Mouse (Mus musculus) lung, postnatal 10 days (tissue): ENCODE measurements at regions not wholly inside any gene's neighbourhood (a gene's known extent, or its start where the extent isn't known, plus 50 kb on each side); places are given as distances from the start of the nearest gene placed in this dataset.

Source experiments
- DNase-seq: peaks from one replicate; pipeline ENCODE4 v3.0.0; 2021

DNA sequence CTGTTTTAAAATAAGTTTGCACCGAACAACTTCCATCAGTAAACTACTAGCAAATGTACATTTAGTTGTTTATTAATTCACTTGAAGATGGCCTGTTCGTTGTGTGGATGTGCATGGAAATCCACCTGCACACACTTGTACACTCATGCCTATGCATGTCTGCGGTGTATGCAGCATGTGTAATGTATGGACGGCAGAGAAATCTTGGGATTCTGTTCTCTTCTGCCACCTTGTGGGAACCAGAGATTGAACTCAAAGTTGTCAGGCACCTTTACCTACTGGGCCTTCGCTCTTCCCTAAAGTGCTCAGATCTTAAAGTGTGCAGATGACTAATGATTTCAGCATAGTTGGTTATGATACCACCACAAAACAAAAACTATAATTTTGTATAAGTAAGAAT, 137.4 kb downstream of the Kitl start:
- peak; percentile 8 for DNase-seq

DNA sequence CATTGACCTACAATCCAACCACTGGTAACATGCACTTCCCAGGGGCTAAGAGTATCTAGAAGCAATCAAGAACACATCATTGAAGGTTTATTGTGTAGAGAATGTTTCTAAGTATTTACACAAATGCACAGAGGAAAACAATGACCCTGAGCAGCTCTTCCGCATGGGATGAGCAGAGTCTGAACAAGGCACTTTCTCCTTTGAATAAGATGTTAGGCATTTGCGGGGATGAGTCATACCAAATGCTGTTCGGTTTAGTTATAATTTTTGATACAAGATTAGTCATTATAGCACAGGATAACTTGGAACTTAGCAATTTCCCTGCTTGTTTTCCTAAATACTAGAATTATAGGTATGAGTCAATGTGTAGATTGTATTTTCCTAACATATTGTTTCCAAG, 137.9 kb downstream of the Kitl start:
- DNase-seq: no peak

DNA sequence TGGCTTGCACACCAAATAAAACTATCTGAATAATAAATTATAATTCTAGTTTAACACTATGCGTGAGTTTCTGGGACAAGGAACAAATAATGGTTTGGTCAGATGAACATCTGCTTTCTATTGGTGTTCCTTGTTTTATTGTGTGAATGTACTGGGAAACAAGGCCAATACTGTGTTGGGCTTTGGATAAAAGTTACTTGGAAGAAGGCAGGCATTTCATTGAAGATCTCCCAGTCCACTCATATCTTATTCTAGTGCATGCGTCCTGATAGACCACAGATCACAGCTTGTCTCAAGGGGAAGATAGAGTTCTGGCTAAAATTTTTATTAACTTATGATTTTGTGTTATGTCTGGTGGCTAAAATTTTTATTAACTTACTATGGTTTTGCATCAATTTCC, 140.1 kb downstream of the Kitl start:
- DNase-seq: no peak

DNA sequence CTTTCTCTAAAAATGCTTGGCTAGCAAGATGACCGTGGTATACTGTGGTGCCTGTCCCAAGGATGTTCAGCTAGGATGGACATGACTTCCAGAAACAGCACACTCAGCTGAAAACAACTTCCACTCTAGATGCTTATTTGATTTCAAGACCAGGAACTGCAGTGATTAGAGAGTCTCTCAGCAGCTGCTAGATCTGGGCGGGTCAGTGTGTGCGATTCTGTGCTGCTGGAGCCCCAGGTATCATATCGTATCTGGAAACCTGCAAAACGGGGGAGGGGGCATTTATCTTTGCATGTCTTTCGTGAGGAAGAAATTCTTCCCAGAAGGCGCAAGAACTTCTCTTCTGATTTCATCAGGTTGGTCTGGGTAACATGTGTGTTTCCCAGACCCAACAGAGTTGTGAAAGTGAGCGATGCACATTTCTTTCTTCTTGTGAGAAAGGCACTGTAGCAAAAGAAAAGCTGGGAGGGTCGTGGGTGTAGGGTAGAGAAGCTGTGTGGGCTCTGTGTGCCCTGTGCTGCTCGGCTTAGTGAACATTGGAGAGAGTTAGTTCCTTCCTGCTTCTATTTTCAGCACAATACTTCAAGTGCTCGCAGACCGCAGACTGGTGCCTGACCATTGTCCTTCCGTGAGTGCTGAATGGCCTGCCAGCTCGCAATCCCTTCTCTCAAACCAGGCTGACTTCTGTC, 144.6 kb downstream of the Kitl start:
- DNase-seq: peak; percentile 38

DNA sequence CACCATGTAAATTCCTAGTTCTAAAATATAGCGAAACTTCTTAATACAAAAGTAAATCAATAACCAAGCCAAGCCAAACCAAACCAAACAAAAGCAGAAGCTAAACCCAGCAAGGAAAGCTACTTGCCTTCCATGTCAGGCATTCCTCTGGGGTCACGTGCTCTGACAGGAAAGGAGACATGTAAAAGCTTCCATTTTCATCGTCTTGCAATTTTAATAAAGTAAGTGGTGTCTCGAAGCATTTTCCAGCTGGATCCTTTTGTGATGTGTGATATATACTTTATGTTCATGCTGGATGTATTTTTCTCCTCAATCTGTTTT, 145.1 kb downstream of the Kitl start:
- DNase-seq: no peak

DNA sequence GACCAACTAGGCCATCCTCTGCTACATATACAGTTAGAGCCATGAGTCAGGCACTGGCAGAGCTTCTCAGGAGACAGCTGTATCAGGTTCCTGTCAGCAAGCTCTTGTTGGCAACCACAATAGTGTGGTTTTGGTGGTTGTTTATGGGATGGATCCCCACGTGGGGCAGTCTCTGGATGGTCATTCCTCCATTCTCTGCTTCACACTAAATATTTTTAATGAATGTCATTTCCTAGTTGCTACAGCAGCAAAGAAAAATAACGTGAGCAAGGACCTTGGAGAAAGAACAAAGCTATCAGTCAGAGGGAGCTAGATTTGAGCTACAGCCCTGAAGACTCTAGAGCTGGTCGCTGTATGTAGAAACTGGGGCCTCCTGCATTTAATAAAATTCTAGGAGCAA, 145.7 kb downstream of the Kitl start:
- DNase-seq: peak; percentile 72

DNA sequence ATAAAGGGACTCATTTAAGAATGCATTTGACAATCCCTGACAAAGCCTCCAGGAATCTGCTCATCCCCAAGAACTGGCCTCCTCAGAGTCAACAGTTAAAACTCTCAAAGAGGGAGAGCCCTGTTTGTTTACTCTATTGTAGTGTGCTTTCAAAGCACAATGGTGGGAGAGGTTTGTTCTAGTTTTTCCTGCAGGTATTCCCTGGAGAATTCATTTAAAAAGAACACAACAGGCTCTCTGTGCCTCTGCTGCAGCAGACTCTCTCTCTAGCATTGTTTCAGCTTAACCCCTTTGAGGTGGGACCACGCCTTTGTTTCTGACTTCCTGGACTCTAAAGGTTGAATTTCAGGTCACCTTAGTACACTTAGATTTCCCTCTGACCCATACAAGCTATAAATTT, 149.1 kb downstream of the Kitl start:
- no peak for DNase-seq

DNA sequence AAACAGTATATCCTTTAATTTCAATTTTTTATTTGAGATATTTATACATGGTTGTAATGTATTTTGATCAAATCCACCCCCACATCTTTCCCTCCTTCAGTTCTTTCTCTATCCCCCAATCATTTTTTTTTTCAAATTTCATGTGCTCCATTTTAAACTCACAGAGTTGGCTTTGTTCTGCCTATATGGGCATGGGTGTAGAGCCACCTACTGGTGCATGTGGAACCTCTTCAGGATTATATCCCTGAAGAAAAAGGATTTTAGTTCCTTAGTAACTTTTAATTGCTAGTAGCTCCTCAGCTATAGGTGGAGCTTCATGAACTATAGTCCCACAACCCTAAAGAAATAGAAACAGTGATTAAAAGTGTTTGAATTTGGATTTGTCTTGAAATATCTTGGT, 155.4 kb downstream of the Kitl start:
- DNase-seq: peak; percentile 47

DNA sequence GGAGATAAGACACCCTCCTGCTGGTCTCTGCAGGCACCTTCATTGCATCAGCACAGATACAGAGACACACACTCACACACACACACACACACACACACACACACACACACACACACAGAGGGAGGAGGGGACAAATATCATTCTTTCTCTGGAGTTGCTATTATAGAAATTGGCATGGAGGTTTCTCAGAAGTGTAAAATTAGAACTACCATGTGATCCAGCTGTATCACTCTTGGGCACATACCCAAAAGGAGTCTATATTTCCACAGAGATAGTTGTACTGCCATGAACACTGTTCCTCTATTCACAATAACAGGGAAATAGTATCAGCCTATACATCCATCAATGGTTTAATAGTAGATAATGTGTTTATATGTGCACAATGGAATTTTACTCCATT, 137.8 kb upstream of the Gm4301 start:
- DNase-seq: no peak

DNA sequence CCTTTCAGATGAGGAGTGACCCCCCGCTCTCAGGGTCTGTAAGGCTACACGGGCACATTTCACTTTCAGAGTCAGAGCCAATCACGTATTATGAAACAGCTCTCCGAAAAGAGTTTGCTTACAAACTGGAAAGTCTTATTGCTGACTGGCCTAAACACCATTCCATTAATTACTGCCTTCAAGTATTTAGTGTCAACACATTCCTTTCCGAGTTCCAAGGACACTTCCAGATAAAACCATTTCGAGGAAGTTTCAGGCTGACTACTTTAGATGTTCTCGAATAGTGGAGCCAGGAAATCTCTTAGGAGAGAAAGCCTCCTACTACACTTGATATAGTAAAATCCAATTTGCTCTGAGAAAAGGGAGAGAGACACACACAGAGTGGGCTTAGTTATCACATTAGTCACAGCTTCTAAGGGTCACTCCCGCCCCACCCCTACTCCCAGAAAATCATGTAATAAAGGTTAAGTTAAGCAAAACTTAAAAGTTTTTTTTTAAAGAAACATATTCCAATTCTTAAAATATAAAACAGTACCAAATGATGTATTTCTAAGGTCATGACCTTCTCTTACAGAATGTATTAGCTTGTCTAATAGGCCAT, 136.3 kb upstream of the Gm4301 start:
- DNase-seq: no peak

DNA sequence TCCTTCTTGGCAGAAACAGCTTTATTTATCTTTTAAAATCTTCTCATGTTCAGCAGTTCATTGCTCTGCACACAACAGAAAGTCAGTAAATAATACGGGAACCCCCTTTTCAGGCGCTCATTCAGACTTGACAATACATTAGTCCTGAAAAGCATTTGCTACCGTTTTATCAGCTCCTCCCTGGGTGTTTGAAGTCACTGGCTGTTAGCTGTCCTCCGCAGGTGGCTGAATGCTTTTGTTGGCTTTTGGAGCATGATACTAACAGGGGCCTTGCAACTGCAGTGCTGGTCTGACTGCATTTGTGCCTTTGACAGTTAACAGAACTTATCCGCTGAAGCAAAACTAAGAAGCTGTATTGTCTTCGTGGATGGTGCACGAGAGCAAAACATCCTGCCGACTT, 135.0 kb upstream of the Gm4301 start:
- DNase-seq: no peak

DNA sequence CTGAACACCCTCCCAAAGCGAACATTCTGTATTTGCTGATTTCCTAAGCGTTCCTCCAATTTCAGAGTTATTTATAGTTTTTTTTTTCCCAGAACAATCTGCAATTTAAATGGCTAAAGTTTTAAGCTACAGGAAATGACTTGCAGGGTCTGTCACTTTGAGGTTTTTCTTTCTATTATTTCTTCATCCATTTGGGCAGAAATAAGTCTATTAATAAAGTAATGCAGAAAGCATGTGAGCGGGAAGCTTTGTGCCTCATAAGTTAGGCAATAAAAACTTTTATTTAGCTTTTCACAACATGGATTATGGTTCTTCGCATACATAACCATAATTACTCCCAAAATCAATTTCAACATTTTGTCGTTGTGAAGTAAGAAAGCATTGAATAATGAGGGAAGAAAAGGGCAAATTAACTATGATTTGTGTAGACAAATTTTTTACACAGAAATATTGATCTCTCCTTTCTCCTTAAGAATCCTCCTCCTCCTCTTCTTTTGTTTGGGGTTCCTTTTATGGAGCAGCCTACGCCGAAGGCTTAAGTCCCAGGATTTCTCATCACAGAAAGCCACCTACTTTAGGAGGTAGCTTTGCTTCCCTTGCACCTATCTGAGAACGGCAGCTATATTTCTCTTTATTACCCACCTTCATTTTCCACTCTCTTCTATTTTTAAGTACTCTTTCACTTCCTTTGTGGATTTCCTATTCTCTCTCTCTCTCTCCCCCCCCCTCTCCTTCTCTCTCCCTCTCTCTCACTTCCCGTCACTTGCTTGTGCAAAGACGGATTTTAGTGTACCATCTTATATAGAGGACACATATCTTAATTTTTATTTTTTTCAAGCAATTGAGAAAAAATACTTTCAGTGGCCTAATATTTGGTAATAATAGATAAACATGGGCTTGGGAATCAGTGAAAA, 128.6 kb upstream of the Gm4301 start:
- DNase-seq: no peak

DNA sequence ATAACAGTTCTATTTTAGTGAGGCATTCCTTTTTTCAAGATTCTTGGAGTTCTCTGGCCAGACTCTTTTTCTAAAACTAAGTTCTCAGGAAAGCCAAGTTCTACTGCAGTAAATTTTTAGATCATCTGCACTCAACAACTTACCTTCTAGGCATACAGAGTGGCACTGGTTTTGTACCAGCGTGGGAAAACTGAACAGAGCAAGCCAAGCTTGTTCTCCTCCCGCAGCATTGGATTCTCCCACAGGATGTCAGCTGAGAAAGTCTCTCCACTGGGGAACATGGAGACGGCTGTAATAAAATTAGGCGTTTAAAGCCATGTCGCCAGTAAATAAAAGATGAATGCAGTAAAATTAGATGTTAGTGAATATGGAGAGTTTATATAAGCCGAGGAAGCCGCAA, 124.8 kb upstream of the Gm4301 start:
- DNase-seq: no peak

DNA sequence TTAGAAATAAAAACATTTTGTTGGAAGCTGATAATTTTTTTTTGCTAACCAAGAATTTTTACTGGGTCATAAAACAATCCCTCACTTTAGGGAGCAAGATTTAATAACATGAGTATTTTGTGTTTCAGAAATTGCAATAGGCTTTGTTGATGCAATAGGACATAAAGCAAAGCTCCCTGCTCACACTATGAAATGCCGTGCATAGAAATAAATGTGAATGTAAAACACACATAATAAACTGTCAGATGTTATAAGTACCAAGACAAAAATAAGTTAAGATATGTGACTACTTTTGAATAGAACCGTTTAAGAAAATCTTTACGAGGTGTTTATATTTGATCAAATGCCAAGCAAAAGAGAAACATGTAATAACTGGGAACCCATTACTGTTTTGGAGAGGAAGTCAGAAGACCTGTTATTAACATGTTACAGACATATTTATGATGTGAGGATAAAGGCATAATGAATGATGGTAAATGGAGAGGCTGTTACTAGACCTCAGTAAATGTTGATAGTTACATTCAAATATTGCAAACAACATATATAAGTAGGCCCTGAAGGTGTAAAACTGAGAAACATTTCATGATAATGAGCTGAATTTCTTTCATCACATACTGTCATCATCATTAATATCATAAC, 110.9 kb upstream of the Gm4301 start:
- no peak for DNase-seq

DNA sequence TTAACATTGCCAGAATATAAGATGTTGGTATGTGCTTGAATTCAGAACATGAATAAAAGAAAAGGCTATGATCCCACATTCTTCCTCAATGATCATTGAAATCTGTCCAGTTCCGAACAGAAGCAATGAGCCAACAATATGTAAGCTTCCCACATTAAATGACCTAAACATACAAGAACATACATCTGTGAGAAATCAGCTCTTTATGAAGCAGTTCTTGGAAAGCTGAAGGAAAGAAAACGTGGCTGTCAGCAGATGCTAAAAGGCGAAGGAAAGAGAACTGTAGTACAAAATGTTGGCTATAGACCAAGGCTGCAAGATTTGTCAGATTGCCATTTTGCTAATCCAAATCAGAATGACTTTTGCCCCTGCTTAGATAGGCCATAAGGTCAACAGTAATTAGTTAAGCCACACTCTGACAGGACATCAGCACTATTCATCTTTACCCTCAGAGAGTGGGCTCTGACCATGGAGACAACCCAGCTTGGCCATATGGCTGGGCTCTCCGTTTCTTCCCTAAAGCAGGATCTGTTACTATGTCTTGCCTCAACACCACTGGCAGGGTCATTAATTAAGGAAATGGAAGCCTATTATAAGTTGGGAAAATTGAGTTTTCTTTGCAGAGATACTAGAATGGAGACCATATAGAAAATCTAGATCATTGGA, 76.1 kb upstream of the Gm4301 start:
- DNase-seq: no peak

DNA sequence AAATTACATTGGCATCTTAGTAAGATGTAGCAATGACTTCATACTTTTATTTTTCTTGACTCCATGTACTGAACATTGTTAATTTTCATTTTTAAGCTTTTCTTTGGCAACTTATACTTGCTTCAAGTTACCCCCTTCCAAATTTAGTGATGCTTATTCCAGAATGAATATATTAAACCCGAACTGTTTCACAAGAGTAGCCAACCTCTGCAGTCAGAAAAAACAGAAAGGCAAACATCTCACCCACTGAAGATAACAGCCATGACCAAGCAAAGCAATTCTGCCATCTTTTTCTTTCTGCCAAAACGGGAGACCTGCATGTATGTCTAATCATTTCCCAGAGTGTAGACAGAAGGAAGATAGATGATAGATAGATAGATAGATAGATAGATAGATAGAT, 72.0 kb upstream of the Gm4301 start:
- DNase-seq: no peak

DNA sequence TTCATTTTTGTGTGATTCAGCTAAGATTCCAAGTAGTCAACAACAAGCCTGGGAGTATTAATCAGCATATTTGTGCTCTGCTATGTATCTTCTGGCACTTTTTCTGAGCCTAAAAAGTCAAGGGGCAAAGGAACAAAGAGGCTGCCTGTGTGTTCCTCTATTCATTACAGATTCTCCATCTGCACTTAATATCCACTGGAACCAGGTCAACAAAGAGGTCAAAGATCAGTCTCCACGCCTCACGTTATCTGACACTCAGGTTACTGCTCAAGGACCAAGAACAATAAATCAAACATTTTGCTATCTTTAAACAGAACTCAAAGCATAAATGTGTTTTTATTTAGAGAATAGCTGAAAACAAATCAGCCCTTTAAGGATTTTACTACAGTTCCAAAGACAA, 71.4 kb upstream of the Gm4301 start:
- no peak for DNase-seq

DNA sequence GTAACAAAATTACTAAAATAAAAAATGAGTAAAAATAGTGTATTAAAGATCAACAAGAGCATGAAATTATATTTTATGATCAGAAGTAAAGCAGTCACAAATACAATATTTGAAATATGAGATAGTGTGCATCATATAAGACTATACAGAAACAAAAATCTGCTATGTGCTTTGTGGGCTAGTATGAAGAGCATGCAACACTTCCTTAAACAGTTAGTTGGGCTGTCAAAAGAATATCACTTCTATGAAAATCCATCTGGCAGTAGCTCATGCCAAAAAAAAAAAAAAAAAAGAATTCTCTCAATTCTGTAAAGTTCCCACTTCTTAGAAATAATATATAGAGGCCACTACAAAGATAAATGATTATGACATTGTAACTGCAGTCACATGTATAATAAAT, 53.0 kb upstream of the Gm4301 start:
- DNase-seq: no peak
